Mouse (Mus musculus): ENCODE data around the gene Pex5. TPM values are rescaled to one million over a fixed set of nuclear protein-coding genes. Genes with fewer than 3 reads are reported as not detected.

Pex5 gene
- polyA plus RNA-seq, 1 experiment from 2014 or later = 69.6 TPM

Other genes with a start within 250 kb of the Pex5 start
- gene Vmn2r27, start 183.2 kb downstream of the Pex5 start, polyA plus RNA-seq (2015; fragmentation: Nextera tagmentation; extraction: Ambion mirVana) = not detected in 2 replicates
- gene Cd163, start 110.4 kb downstream of the Pex5 start, polyA plus RNA-seq (2015; fragmentation: Nextera tagmentation; extraction: Ambion mirVana) = 0.66 and 0.93 TPM in 2 replicates
- gene Clstn3, start 49.7 kb upstream of the Pex5 start, polyA plus RNA-seq (2015; fragmentation: Nextera tagmentation; extraction: Ambion mirVana) = 138 and 148 TPM in 2 replicates
- 0.22 and 0.38 TPM in 2 replicates for gene C1rl, start 78.0 kb upstream of the Pex5 start, polyA plus RNA-seq (2015; fragmentation: Nextera tagmentation; extraction: Ambion mirVana)
- 0.35 and 0.38 TPM in 2 replicates for gene C1ra, start 97.3 kb upstream of the Pex5 start, polyA plus RNA-seq (2015; fragmentation: Nextera tagmentation; extraction: Ambion mirVana)
- gene C1s1, start 127.3 kb upstream of the Pex5 start, polyA plus RNA-seq (2015; fragmentation: Nextera tagmentation; extraction: Ambion mirVana) = 0.62 and 1.1 TPM in 2 replicates
- not detected in 2 replicates for gene C1rb, start 155.2 kb upstream of the Pex5 start, polyA plus RNA-seq (2015; fragmentation: Nextera tagmentation; extraction: Ambion mirVana)
- 0.08 and 0.10 TPM in 2 replicates for gene C1s2, start 221.0 kb upstream of the Pex5 start, polyA plus RNA-seq (2015; fragmentation: Nextera tagmentation; extraction: Ambion mirVana)
- gene Lpcat3, start 248.0 kb upstream of the Pex5 start, polyA plus RNA-seq (2015; fragmentation: Nextera tagmentation; extraction: Ambion mirVana) = 46.7 and 49.9 TPM in 2 replicates